Mouse (Mus musculus) bone marrow macrophage, adult 2 months (primary cell): ENCODE data around the gene Nckap5.

Source experiments
- CTCF ChIP-seq: IDR thresholded peaks from 2 replicates; pipeline ENCODE4 v1.5.1; 2012; ENCODE audit warnings: low read depth, mild to moderate bottlenecking, low read length, moderate library complexity
- POLR2A ChIP-seq: IDR thresholded peaks from 2 replicates; pipeline ENCODE4 v1.6.1; 2012; ENCODE audit warnings: mild to moderate bottlenecking, low read depth, low read length, borderline replicate concordance

- no peak for TF ChIP-seq POLR2A
- TF ChIP-seq CTCF = no peak
Observed at GRCm38 (mm10) chr1:126744631-126745305, 85.8 kb downstream of the Nckap5 start.
